ENCODE assay signal across 9 mouse cellular contexts in genomic region chr13:76802051-76802728, GRCm38 (mm10).
DNase-seq lines count a peak whose midpoint lies in the region; ATAC-seq and TF ChIP-seq lines count a peak whose summit lies in the region.
"Had no signal": no experiment of that assay in that cellular context is flagged by ENCODE, and none has a peak within 500 bp of the region (broad histone marks: within the 10 kb centered on the region; RNA-seq: fewer than 3 reads in every experiment).

No protein-coding gene starts in this region.

- H3K27ac ChIP-seq in lung, postnatal 0 days (ENCODE audit: low read length): no peak overlapping the region
- H3K27ac ChIP-seq: embryonic facial prominence, embryonic 13.5 days; liver, embryonic 14.5 days had no signal

- TF ChIP-seq CTCF in lung, postnatal 0 days (IDR thresholded peaks at IDR 0.05): peak; percentile 44

- 15% methylated on average over 3 of the region's 3 CpGs for WGBS in lung, postnatal 0 days

- no peaks in the 10 kb centered on the region for H3K27me3 ChIP-seq in lung, postnatal 0 days (replicated peaks; ENCODE audit: insufficient read depth, low read length)

- H3K4me2 ChIP-seq in lung, postnatal 0 days (replicated peaks; ENCODE audit: low read depth, low read length): no peak overlapping the region
- H3K4me2 ChIP-seq: embryonic facial prominence, embryonic 13.5 days had no signal

- H3K36me3 ChIP-seq in lung, postnatal 0 days (ENCODE audit: insufficient read depth, low read length): no peaks in the 10 kb centered on the region
- H3K36me3 ChIP-seq: embryonic facial prominence, embryonic 13.5 days had no signal

- H3K4me3 ChIP-seq in lung, postnatal 0 days (ENCODE audit: low read depth, low read length): no peak overlapping the region
- H3K4me3 ChIP-seq: embryonic facial prominence, embryonic 13.5 days had no signal

- no peak for DNase-seq in lung, postnatal 0 days (ENCODE audit: low spot score)
- no peak for DNase-seq in lung, adult 18-20 months
- peak; percentile 86 for DNase-seq in embryo, embryonic 10.5 days (ENCODE audit: low spot score)
- DNase-seq in layer of hippocampus, adult 9-10 months (ENCODE audit: low spot score): peak; percentile 29
- peak; percentile 30 for DNase-seq in retina, postnatal 7 days (ENCODE audit: low read depth, low spot score)
- DNase-seq in lung, postnatal 10 days: no peak
- DNase-seq in gastrocnemius, postnatal 10 days: no peak

- no peak for TF ChIP-seq EP300 in lung, postnatal 0 days (IDR thresholded peaks at IDR 0.05)

- no peak for ATAC-seq in lung, postnatal 0 days

- H3K9me3 ChIP-seq in lung, postnatal 0 days (ENCODE audit: low read length): no peaks in the 10 kb centered on the region
- H3K9me3 ChIP-seq: embryonic facial prominence, embryonic 13.5 days had no signal

- no peaks in the 10 kb centered on the region for H3K4me1 ChIP-seq in lung, postnatal 0 days (ENCODE audit: insufficient read depth, low read depth, low read length)
- H3K4me1 ChIP-seq: embryonic facial prominence, embryonic 13.5 days had no signal

- H3K9ac ChIP-seq in lung, postnatal 0 days (replicated peaks; ENCODE audit: low read depth): no peak overlapping the region
- H3K9ac ChIP-seq: embryonic facial prominence, embryonic 13.5 days; liver, embryonic 14.5 days had no signal

Comparison
In these comparisons a context has a peak if more than half of its experiments do, and no peak if none do; other contexts are left out.
1. DNase-seq: peak in embryo, embryonic 10.5 days (single experiment), layer of hippocampus, adult 9-10 months (single experiment) and retina, postnatal 7 days (single experiment); none in lung, postnatal 0 days (single experiment), lung, adult 18-20 months (0 of 2), lung, postnatal 10 days (single experiment) and gastrocnemius, postnatal 10 days (single experiment).